Mouse (Mus musculus) heart, postnatal 10 days (tissue): Measurements from ENCODE around the gene Mcrip1. TPM values are rescaled to one million over a fixed set of nuclear protein-coding genes. Genes with fewer than 3 reads are reported as not detected.

Experiments used
- DNase-seq, 2 experiments: peaks; one replicate each; pipeline ENCODE4 v3.0.0; 2021
- intact Hi-C: fragments of 180-260 bp; cut with DNase I; formaldehyde crosslinking; loops from one replicate; pipeline ENCODE4 v1.15.1; 2025
- total RNA-seq, 2 experiments: library from RNA; stranded (reverse); gene quantifications; 2 replicates each; pipeline ENCODE4 v1.2.3; 2021

Mcrip1 gene
- total RNA-seq, 2 experiments from 2014 or later, result 70.5 to 72.7 TPM

DNA sequence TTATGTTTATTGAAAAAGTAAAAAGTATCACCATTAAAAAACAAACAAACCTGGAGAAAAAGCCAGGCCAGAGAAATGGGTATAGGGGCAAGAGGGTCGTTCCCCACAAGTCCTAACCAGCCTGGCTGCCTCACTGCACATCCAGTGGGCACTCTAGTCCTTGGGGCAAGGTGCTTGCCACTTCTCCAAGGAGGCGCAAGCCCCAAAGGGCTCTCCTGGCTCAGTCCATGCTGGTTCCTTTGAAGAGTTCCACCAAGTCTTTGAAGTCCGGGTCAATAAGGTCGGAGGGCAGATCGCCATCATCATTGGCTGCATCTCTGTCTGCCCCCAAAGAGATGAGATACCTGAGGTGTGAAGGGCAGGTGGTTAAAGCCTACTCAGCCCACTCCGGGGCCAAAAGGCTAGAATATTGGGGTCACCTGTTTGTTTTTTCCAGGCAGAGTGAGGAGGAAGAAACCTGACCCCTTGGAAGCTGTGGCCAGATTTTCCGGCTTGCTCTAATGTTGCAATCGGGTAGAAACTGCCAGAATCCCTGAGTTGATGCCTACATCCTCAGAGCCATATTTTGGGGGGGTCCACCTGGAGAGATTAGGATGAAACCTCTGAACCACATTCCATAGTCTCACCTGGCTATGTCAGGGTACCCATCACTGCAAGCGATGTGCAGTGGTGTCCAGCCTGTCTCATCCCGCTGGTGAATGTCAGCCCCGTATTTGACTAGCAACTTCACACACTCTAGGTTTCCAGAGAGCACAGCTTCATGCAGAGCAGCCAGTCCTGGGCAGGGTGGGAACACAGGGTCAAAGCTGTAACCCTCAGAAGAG lies 671 bp upstream of the Mcrip1 start:
- intact Hi-C loops, result loop anchor here (2.0 kb wide), 3 partner anchors 21 to 57 kb away; no protein-coding TSS in a partner anchor

DNA sequence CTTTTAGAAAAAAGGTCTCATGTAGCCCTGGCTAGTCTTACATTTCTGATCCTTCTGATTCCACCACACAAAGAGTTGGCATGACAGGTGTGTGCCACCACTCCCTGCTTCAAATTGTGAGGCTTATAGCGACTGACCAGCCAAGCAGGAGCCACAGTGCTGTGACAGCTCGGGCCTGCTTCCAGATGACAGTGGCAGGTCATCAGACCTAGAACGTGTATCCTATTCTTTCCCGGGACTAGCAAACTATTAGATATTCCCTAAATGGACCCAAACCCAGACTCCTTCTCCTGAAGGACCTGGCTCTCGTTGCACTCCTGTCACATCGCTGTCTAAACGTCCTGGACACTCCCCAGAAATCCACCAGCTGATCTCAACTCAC lies 750 bp downstream of the Mcrip1 start:
- intact Hi-C loops, result loop anchor here (2.0 kb wide), 2 partner anchors 28 to 56 kb away; no protein-coding TSS in a partner anchor
- no peak for DNase-seq

More for the DNA sequence above, 671 bp upstream of the Mcrip1 start:
- DNase-seq, result no peak

DNA sequence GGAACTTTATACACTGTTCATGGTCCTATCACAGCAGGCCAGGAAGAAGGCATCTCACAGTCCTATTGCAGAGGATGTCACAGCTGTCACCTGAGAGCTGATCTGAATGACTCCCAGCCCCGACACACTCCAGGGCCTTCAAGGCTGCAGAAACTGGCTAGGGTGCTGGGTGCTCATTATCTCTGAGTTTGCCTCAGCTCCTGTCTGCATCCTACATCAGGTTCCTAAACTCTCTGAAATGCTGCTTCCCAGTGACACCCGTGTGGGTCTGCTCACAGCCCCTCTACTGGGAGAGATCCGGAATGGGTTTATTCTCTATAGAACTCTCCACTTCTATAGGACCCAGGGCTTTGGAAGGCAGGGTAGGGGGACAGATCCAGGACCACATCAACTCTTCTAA lies 1.3 kb downstream of the Mcrip1 start:
- intact Hi-C loops, result loop anchor here (2.0 kb wide), 2 partner anchors 27 to 55 kb away; no protein-coding TSS in a partner anchor
- DNase-seq, result no peak

DNA sequence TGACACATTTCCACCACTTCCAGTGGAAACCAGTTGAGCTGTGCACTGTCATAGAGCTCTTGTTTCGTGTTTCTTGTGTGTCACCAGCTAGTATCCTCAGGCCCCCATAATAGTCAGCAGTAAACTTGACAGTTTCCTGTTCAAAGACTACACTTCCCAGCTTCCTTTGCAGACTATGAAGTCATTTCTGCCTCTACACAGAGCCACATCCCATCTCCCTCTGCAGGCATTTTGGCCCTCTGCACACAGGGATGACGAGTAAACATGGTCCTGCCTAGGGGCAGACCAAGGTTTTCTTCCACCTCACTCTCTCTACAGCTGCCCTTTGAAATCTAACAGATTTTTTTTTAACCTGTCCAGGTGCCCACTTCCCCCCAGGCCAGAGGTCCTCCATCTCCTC lies 2.1 kb downstream of the Mcrip1 start:
- intact Hi-C loops, result no loop called here
- peak in 1 of 2 experiments; percentile 52 for DNase-seq

GRCm38 (mm10) chr11:120545964-120546363 lies 3.6 kb downstream of the Mcrip1 start:
- DNase-seq, result no peak
- intact Hi-C loops, result no loop called here

- intact Hi-C loops, result no loop called here
- DNase-seq, result no peak
Observed at GRCm38 (mm10) chr11:120542376-120542775, 7.2 kb downstream of the Mcrip1 start.

DNA sequence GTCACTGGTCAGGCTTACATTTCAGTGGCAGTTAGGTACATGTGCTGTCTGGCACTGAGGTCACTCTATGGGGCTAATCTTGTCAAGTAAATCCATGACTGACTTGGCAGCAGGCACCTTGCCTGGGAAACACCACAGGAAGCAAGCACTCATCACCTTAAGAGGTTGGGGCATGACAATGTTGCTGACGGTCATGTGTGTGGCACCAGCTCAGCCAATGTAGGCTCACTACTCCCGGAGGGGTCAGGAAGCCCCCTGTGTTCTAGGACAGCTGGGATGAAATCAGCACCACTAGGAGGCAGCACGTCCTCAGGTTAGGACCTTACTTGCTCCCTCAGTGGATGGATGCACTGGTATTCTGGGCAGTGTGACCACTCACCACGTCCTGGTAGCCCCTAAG lies 7.6 kb downstream of the Mcrip1 start:
- intact Hi-C loops, result no loop called here
- peak; percentile 77 to 78 for DNase-seq

- DNase-seq, result no peak
- intact Hi-C loops, result loop anchor here (2.0 kb wide), 1 partner anchor 19 kb away; no protein-coding TSS in a partner anchor
Observed at GRCm38 (mm10) chr11:120539285-120540014, 10.1 kb downstream of the Mcrip1 start.

- no peak for DNase-seq
- intact Hi-C loops, result loop anchor here (2.0 kb wide), 1 partner anchor 18 kb away; no protein-coding TSS in a partner anchor
Observed at GRCm38 (mm10) chr11:120538955-120539284, 10.6 kb downstream of the Mcrip1 start.

DNA sequence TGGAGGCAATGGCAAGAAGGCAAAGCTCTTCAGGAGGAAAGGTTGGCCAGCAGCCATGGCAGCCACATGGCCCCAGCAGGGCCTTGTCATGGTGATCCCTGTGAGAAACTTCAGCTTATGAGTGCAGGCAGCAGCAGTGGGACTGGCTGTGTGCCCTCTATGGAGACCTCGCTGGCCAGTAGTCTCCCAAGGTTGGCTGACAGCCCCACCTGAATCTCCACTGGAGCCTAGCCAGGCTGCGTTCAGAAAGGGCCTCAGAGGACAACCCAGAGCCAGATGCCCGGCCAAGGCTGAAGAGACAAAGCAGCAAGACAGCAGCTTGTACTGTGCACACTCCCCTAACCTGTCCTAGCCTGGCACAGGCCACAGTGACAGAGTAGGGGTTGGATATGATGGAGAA lies 11.0 kb downstream of the Mcrip1 start:
- intact Hi-C loops, result loop anchor here (2.0 kb wide), 1 partner anchor 18 kb away; no protein-coding TSS in a partner anchor
- peak; percentile 89 to 93 for DNase-seq

- DNase-seq, result no peak
- intact Hi-C loops, result no loop called here
Observed at GRCm38 (mm10) chr11:120535804-120536203, 13.7 kb downstream of the Mcrip1 start.

DNA sequence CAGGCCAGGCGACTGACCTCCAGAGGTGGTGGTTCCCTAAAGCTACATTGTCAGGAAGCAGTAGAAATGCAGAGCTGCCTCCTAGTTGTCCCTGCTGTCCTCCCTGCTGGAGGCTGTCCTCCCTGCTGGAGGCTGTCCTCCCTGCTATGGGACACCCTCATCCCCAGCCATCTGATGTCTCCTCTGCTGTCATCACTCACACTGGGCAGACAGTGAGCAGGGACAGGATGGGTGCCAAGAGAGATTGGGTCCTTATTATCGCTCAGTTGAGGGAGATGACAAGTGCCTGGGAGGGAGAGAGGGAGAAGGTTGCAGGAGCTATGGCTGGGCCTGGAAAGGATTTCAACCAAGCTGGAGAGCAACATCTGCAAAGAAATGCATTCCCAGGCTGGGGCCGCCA lies 14.4 kb downstream of the Mcrip1 start:
- DNase-seq, result peak; percentile 29 to 33
- intact Hi-C loops, result no loop called here

- intact Hi-C loops, result no loop called here
- no peak for DNase-seq
Observed at GRCm38 (mm10) chr11:120534093-120534492, 15.4 kb downstream of the Mcrip1 start.

DNA sequence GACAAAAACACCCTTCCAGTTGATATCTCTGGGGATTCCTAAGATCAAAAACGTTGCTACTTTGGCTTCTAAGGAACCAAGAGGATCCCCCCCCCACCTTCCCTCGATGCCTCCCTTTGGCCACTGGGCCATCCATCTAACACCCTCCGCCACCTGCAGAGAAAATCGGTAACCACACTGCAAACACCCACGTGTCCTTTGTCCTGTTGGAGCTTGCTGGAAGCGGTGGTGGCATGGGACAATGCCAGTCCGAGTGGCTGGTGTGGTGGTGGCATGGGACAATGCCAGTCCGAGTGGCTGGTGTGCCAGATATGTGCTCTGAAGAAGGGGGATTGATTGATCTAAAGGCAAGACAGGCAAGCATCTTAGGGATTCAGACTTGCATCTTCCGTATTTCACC lies 17.9 kb downstream of the Mcrip1 start:
- intact Hi-C loops, result no loop called here
- no peak for DNase-seq

DNA sequence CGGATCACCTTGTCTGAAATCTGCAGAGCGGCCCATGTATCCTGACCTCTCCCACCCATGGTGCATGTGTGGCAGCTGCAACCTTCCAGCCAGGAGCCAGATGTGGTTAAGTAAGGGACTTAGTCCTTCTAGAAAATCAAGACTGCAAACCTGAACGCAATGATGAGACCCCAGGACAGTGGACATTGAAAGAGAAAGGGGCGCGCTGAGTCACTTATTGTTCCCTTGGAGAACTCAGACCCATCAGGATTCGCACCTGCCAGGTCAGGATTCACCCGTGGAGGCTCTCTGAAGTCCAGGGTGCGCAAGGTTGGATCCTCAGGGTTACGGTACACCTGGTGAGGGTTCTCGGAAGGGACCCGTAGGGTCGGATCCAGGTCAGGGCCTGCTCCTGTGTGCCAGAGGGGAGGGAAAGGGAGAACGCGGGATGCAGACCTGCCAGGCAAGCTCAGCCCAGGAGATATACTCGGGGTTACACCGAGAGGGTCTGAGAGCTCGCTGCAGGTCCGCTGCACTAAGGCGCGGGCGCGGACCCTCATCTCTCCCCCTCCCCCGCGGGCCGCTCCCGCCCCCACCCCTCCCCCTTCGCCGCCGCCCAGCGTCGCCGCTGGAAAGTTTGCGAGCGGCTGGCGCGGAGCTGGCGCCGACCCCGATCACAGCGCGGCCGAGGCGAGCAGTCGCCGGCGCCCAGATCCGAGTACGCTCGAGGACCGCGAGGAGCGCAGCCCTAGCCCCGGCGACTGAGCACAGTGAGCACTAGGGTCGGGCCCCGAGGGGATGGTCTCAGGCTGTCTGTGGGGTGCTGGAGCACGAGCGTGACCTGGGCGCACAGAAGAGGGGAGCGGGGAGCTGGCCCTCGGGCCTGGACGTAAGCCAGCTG lies 19.2 kb downstream of the Mcrip1 start, which contains the start of gene Gcgr:
Gene Gcgr, plus strand, starts transcription at position 615 of the 880 bp plus-strand sequence.
- peak; percentile 40 to 47 for DNase-seq
- intact Hi-C loops, result no loop called here

DNA sequence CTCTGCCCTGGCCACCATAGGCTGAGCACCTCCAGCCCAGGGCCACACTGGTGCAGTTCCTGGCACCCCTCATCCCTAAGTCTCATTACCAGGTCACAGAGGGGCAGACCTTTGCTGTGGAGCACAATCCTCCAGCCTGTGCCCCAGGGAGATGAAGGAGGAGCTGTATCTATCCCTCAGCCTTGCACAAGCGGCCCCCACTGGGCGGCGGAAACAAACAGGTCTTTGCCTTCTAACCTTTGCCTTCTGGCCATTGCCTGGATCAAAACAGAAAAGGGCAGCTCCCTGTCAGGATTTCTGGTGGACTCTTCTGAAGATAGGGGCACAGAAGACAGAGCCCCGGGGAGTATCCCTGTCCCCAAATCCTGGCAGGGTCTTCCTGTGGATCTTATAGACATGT lies 20.6 kb downstream of the Mcrip1 start:
- DNase-seq, result no peak
- intact Hi-C loops, result no loop called here

DNA sequence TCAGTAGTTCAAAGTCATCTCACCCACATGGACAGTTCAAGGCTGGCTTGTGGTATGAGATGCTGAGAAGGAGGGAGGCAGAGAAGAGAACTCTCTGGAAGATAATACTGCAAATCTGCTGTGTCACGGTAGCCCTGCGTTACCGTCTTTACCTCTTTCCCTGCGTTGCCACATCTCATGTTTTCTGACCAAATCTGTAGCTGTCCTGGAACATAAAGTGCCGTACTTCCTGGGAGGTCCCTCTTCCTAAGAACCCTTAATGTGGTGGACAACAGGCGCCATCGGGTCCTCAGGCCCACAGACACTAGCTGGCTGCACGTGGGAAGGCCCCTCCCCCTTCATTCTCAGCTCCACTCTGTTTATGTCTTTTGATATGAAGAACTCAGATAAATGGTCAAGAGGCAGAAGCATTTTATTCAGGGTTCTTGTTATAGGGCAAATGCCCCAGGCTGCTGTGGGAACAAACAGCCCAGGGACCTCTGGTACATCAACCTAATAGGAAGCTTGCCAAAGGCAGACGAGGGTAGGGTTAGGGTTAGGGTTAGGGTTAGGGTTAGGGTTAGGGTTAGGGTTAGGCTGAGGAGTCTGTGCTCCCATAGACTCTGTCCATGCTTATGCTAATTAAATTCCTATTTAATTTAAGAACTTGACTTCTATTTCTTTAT lies 21.7 kb downstream of the Mcrip1 start:
- intact Hi-C loops, result no loop called here

GRCm38 (mm10) chr11:120525959-120526358 lies 23.6 kb downstream of the Mcrip1 start:
- intact Hi-C loops, result no loop called here
- no peak for DNase-seq

More for the DNA sequence above, 21.7 kb downstream of the Mcrip1 start:
- no peak for DNase-seq

GRCm38 (mm10) chr11:120522581-120522980 lies 26.9 kb downstream of the Mcrip1 start:
- intact Hi-C loops, result no loop called here
- no peak for DNase-seq

GRCm38 (mm10) chr11:120520967-120521540 lies 28.5 kb downstream of the Mcrip1 start:
- intact Hi-C loops, result loop anchor here (2.0 kb wide), 2 partner anchors 18 to 28 kb away; partner anchors contain the start of gene Mcrip1
- DNase-seq, result peak; percentile 88
